Mouse (Mus musculus) yolk sac, embryonic 10.5 days (tissue): ENCODE results near the gene Mapk8.
A peak's percentile ranks its signal among the peaks of the same experiment; 100 is the strongest.
"Not testable (repeated sequence)": the region's sequence is repeated elsewhere in the genome, so short reads cannot be mapped to it uniquely, and the experiment has no call there.

ENCODE experiments used
- DNase-seq: peaks from one replicate; pipeline ENCODE4 v3.0.0-alpha.2; 2017; ENCODE audit warnings: low spot score

Mapk8 gene

GRCm38 (mm10) chr14:33447027-33447569, at the start of gene Mapk8:
Gene Mapk8, minus strand, starts transcription at chr14:33447158.
- peak; percentile 96 for DNase-seq

- no peak for DNase-seq
These were observed 48.3 kb upstream of the Mapk8 start for GRCm38 (mm10) chr14:33495226-33495625.

GRCm38 (mm10) chr14:33487805-33488550, 41.0 kb upstream of the Mapk8 start:
- no peak for DNase-seq

GRCm38 (mm10) chr14:33481991-33482390, 35.0 kb upstream of the Mapk8 start:
- no peak for DNase-seq

GRCm38 (mm10) chr14:33476094-33476760, 29.3 kb upstream of the Mapk8 start:
- peak; percentile 9 for DNase-seq

GRCm38 (mm10) chr14:33474461-33474860, 27.5 kb upstream of the Mapk8 start:
- no peak for DNase-seq

GRCm38 (mm10) chr14:33471331-33471730, 24.4 kb upstream of the Mapk8 start, which contains the start of gene Frmpd2:
Gene Frmpd2, plus strand, starts transcription at chr14:33471696.
- DNase-seq: no peak

- DNase-seq: no peak
These were observed 20.8 kb upstream of the Mapk8 start for GRCm38 (mm10) chr14:33467766-33468165.

GRCm38 (mm10) chr14:33463658-33464057, 16.7 kb upstream of the Mapk8 start:
- no peak for DNase-seq

- no peak for DNase-seq
These were observed 3.4 kb upstream of the Mapk8 start for GRCm38 (mm10) chr14:33450331-33450730.

GRCm38 (mm10) chr14:33449296-33449840, 2.4 kb upstream of the Mapk8 start:
- no peak for DNase-seq

GRCm38 (mm10) chr14:33448276-33448675, 1.3 kb upstream of the Mapk8 start:
- DNase-seq: no peak

GRCm38 (mm10) chr14:33446561-33447023, 366 bp downstream of the Mapk8 start:
- no peak for DNase-seq

- DNase-seq: peak; percentile 23
These were observed 996 bp downstream of the Mapk8 start for GRCm38 (mm10) chr14:33445962-33446361.

- peak; percentile 6 for DNase-seq
These were observed 3.2 kb downstream of the Mapk8 start for GRCm38 (mm10) chr14:33443780-33444179.

- DNase-seq: not testable (repeated sequence)
These were observed 14.5 kb downstream of the Mapk8 start for GRCm38 (mm10) chr14:33432485-33432884.

GRCm38 (mm10) chr14:33424124-33424523, 22.8 kb downstream of the Mapk8 start:
- DNase-seq: no peak

GRCm38 (mm10) chr14:33423003-33423402, 24.0 kb downstream of the Mapk8 start:
- DNase-seq: no peak

GRCm38 (mm10) chr14:33418311-33418909, 28.5 kb downstream of the Mapk8 start:
- no peak for DNase-seq

- no peak for DNase-seq
These were observed 31.2 kb downstream of the Mapk8 start for GRCm38 (mm10) chr14:33415746-33416145.

GRCm38 (mm10) chr14:33402331-33402730, 44.6 kb downstream of the Mapk8 start:
- DNase-seq: no peak

- no peak for DNase-seq
These were observed 46.9 kb downstream of the Mapk8 start for GRCm38 (mm10) chr14:33400019-33400418.
